Mouse (Mus musculus) forebrain, embryonic 14.5 days (tissue): Measurements from ENCODE around the gene Clic6. TPM values are rescaled to one million over a fixed set of nuclear protein-coding genes. Genes with fewer than 3 reads are reported as not detected.
"Not testable (repeated sequence)": the region's sequence is repeated elsewhere in the genome, so short reads cannot be mapped to it uniquely, and the experiment has no call there.

Source experiments
- ATAC-seq: fragments of 200-750 bp; cut with Nextera tagmentation; 2 replicates; pipeline ENCODE4 v1.8.0; 2017; ENCODE audit warnings: mild to moderate bottlenecking, moderate library complexity
- DNase-seq: peaks from one replicate; pipeline ENCODE4 v3.0.0-alpha.2; 2015; ENCODE audit warnings: low spot score
- H3K27ac ChIP-seq: fragments of 300-500 bp; sonication (generic); 2 replicates; pipeline ENCODE4 v1.5.1; 2014; ENCODE audit warnings: low read depth, mild to moderate bottlenecking, control low read depth, low read length, moderate library complexity
- H3K27me3 ChIP-seq: fragments of 300-500 bp; sonication (generic); replicated peaks from 2 replicates; pipeline ENCODE4 v1.6.1; 2014; ENCODE audit warnings: low read length, control low read depth, mixed read lengths; ENCODE audit not compliant: control insufficient read depth, insufficient read depth
- H3K36me3 ChIP-seq: fragments of 300-500 bp; sonication (generic); 2 replicates; pipeline ENCODE4 v1.6.1; 2014; ENCODE audit warnings: low read length, control low read depth; ENCODE audit not compliant: control insufficient read depth, insufficient read depth
- H3K4me1 ChIP-seq: fragments of 300-500 bp; sonication (generic); 2 replicates; pipeline ENCODE4 v1.6.1; 2014; ENCODE audit warnings: antibody characterized with exemption, low read length, control low read depth; ENCODE audit not compliant: control insufficient read depth, insufficient read depth
- H3K4me2 ChIP-seq: fragments of 300-500 bp; sonication (generic); 2 replicates; pipeline ENCODE4 v1.6.1; 2014; ENCODE audit warnings: mild to moderate bottlenecking, control low read depth, low read length
- H3K4me3 ChIP-seq: fragments of 300-500 bp; sonication (generic); 2 replicates; pipeline ENCODE4 v1.5.1; 2014; ENCODE audit warnings: low read depth, low read length, control low read depth
- H3K9ac ChIP-seq: fragments of 300-500 bp; sonication (generic); 2 replicates; pipeline ENCODE4 v1.6.1; 2014; ENCODE audit warnings: mild to moderate bottlenecking, low read length, control low read depth, moderate library complexity
- H3K9me3 ChIP-seq: fragments of 300-500 bp; sonication (generic); replicated peaks from 2 replicates; pipeline ENCODE4 v1.6.1; 2016; ENCODE audit warnings: low read length, control low read depth, mixed read lengths; ENCODE audit not compliant: control insufficient read depth
- WGBS: fragments of 180-500 bp; shearing (Covaris S2); extraction: QIAGEN DNeasy Blood & Tissue Kit; methylation state at CpG from one replicate; pipeline ENCODE4 v1.1.7; 2014; 5-methylcytosine and 5-hydroxymethylcytosine counted together
- polyA plus RNA-seq: library from polyadenylated mRNA; unstranded; fragments of >200 nt; fragmentation: Nextera tagmentation; extraction: Ambion mirVana; gene quantifications from 2 replicates; pipeline ENCODE4 v1.2.1, GENCODE M21; 2014

The Clic6 gene
- polyA plus RNA-seq, 1 experiment from 2014 or later: 4.6 TPM

DNA sequence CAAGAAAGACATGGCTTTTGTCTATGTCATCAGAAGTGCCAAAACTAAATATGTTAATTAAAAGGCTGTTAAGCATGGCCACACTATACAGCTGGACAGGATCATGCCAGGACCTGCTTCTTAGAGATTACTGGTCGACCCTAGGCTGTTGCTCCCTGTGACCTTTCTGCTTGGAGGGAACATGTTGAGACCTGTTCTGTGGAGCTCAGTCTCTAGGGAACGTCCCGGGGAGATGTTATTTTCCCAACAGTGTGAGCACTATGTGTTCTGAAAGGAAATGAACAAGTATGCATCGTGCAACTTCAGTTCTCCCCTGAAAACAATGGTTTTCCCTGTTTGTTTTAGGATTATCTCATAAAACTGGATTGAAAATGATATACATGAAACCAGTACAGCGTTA is 17.6 kb downstream of the Clic6 start:
- peaks cover 32% of the 10 kb centered on the region for H3K27me3 ChIP-seq

DNA sequence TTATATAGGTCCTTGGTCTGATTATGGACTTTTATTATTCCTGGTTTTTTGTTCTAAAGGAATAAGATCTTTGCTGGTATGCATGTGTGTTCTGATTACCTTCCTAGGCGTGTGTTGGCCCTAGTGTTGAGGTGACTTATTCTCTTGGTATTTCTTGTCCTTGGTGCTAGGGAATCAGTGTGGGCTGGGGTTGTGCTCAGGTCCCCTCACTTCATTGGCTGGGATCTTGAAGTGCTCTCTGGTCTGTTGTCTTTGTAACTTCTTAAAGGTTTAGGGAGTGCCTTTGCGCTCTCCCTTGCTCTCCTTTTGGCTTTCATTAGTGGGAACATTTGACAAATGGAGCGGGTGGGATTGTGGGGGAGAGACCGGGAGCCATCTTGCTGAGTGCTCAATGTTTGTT is 22.0 kb downstream of the Clic6 start:
- Histone ChIP-seq H3K4me3 (no peak overlapping the region), H3K27ac (no peak overlapping the region), H3K4me2 (no peak overlapping the region), H3K9me3 (no peaks in the 10 kb centered on the region), H3K4me1 (peaks cover 8% of the 10 kb centered on the region; the same call in 1 of the 2 replicates), H3K27me3 (no peaks in the 10 kb centered on the region), H3K9ac (no peak overlapping the region), H3K36me3 (no peaks in the 10 kb centered on the region)
- ATAC-seq: no peak
- WGBS: 90% methylated on average over 4 of the region's 4 CpGs
- DNase-seq: no peak

More for the DNA sequence above, 17.6 kb downstream of the Clic6 start:
- Histone ChIP-seq H3K27ac (no peak overlapping the region), H3K9ac (no peak overlapping the region), H3K4me2 (no peak overlapping the region), H3K4me3 (no peak overlapping the region), H3K36me3 (no peaks in the 10 kb centered on the region), H3K9me3 (no peaks in the 10 kb centered on the region), H3K4me1 (no peaks in the 10 kb centered on the region)
- DNase-seq (no peak), ATAC-seq (no peak)
- WGBS: 80% methylated on average over 5 of the region's 5 CpGs

DNA sequence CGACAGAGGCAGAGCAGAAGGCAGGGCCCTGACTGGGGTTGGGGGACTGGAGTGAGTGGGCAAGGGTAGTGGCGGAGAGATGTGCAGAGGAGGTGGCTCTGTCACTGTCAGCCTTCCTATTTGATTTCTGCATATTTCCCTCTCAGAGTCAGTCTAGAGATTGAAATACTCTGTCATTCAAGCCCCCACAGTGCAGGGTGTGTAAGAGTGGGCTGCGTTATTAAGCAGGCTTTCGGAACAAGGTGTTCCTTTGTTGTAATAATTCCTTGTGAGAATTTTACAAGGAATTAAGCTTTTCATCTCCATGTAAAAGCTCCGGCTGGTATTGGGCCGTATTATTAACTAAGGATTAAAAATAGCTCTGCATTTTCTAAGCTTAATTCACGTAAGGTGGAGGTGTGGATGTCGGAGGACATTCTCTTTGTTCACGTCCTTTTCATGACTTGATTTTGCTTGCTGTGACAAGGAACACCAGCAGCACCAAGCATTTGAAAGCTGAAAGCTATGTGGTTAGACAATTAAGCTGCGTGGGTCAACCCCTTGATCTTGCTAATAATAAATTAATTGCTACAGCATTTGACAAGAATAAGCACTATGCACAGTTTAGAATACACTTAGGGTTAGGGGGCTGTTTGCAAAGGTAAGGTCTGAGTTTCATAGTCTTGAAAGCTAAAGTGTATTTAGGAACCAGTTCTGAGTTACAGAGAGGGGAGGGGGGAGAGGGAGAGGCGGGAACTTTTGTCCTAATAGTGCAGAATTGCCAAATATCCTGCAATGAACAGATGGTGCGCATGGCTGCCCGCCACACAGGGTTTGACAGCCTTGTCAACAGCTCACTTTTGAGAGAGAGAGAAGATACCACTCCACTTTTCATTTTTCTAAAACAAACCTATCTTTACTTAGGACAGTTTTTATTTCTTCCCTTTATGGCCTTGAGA is 25.6 kb downstream of the Clic6 start:
- Histone ChIP-seq H3K4me1 (peaks cover 8% of the 10 kb centered on the region; the same call in 1 of the 2 replicates), H3K36me3 (no peaks in the 10 kb centered on the region), H3K4me3 (no peak overlapping the region), H3K9ac (no peak overlapping the region), H3K9me3 (no peaks in the 10 kb centered on the region), H3K4me2 (no peak overlapping the region), H3K27ac (peak overlapping the region; percentile 68), H3K27me3 (no peaks in the 10 kb centered on the region)
- peak; percentile 88 for DNase-seq
- 16% methylated on average over 13 of the region's 13 CpGs for WGBS
- ATAC-seq: peak; percentile 84

DNA sequence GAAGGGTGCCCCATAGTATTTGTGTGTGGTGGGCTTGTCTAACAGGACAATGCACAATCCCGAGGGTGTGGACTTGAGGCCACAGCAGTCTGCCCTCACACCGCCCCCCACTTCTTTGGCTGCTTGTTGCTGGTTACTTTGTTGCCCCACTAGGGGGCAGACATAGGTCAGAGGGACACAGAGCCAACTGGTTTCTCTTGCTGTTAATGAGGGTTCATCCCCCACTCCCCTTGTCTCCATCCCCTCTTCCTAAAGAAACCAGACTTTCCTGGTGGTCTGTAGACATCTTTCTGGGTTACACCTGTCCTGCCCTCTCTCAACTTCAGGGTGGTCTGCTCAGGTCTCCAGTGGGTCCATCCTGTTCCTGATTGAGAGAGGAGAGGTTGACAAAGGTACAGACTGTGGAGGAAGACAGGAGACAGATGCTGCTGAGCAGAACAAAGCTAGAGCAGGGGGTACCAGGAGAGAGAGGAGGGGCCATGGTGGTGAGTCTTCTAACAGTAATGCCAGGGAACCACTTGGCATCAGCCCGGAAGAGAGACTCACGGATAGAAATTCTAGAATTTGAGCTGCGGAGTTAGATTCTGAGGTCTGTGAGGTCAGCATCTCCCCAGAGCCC is 26.3 kb downstream of the Clic6 start:
- no peaks in the 10 kb centered on the region for H3K27me3 ChIP-seq
- no peak overlapping the region for H3K4me3 ChIP-seq
- peaks cover 8% of the 10 kb centered on the region; the same call in 1 of the 2 replicates for H3K4me1 ChIP-seq
- no peaks in the 10 kb centered on the region for H3K36me3 ChIP-seq
- H3K9me3 ChIP-seq: no peaks in the 10 kb centered on the region
- 48% methylated on average over 5 of the region's 5 CpGs for WGBS
- ATAC-seq (peak; percentile 64), DNase-seq (peak; percentile 70)
- H3K9ac ChIP-seq: no peak overlapping the region
- no peak overlapping the region for H3K4me2 ChIP-seq
- peak overlapping the region; percentile 68 for H3K27ac ChIP-seq

DNA sequence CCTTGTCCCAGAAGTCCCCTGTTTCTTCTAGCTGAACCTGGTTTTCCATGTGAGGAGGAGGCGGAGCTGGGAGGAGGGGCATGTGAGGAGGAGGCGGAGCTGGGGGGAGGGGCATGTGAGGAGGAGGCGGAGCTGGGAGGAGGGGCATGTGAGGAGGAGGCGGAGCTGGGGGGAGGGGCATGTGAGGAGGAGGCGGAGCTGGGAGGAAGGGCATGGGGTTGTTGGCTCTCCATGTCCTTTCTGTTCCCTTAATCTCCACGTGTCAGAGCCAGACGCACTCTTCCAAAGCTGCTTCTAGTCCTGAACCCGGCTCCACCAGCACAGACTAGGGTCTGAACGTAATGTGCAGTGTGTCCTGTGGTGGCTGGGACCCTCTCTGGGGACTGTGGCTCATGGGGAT is 29.4 kb downstream of the Clic6 start:
- 78% methylated on average over 9 of the region's 9 CpGs for WGBS
- not testable (repeated sequence) for H3K4me1 ChIP-seq, H3K4me3 ChIP-seq, H3K27me3 ChIP-seq, H3K9me3 ChIP-seq, H3K9ac ChIP-seq, DNase-seq, H3K27ac ChIP-seq, H3K4me2 ChIP-seq, H3K36me3 ChIP-seq, ATAC-seq

DNA sequence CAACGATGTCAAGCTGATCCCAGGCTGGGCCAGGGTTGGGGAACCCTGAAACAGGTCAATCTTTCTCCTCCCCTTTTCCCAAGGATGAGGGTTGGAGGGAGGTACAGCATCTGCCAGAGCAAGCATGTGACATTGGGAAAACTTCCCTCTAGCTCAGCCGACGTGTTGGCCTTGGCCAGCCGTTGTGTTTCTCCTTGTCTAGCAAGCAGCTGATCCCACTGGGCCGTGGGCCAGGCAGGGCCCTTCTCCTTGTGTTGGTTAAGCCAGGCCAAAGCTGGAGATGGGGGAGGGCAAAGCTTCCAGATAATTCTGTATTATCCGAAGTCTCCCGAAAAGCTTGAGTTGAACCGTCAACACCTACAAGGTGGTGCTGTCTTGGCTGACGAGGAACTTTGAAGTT is 30.6 kb downstream of the Clic6 start:
- no peak overlapping the region for H3K27ac ChIP-seq
- 0 out of 2 replicates have a peak, but pooled peaks cover 4% of the 10 kb centered on the region for H3K4me1 ChIP-seq
- no peaks in the 10 kb centered on the region for H3K27me3 ChIP-seq
- no peak overlapping the region for H3K4me2 ChIP-seq
- H3K4me3 ChIP-seq: no peak overlapping the region
- ATAC-seq (no peak), DNase-seq (peak; percentile 29)
- H3K9ac ChIP-seq: no peak overlapping the region
- 83% methylated on average over 9 of the region's 9 CpGs for WGBS
- H3K36me3 ChIP-seq: no peaks in the 10 kb centered on the region
- no peaks in the 10 kb centered on the region for H3K9me3 ChIP-seq

DNA sequence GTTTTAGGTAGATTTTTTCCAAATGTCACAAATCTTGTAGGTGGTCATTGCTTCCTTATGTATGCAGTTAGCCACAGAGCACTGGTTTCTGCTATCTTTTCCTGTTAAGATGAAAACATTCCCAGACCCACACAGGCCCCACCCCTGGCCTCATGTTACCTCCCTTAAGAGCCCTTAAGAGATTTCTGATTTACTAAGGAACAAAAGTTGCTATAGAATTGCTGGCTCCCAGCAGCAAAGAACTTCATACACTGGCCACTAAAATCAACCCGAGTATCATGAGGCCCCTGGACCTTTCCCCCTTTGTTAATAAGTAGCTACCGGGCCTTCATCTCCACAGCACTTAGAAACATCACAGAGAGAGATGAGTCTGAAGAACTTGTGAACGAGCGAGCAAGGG is 33.2 kb downstream of the Clic6 start:
- no peaks in the 10 kb centered on the region for H3K36me3 ChIP-seq
- no peak for ATAC-seq
- H3K9ac ChIP-seq: no peak overlapping the region
- no peak overlapping the region for H3K4me2 ChIP-seq
- H3K9me3 ChIP-seq: no peaks in the 10 kb centered on the region
- 52% methylated on average over 4 of the region's 4 CpGs for WGBS
- no peak for DNase-seq
- no peak overlapping the region for H3K4me3 ChIP-seq
- no peak overlapping the region for H3K27ac ChIP-seq
- no peaks in the 10 kb centered on the region for H3K4me1 ChIP-seq
- H3K27me3 ChIP-seq: no peaks in the 10 kb centered on the region

DNA sequence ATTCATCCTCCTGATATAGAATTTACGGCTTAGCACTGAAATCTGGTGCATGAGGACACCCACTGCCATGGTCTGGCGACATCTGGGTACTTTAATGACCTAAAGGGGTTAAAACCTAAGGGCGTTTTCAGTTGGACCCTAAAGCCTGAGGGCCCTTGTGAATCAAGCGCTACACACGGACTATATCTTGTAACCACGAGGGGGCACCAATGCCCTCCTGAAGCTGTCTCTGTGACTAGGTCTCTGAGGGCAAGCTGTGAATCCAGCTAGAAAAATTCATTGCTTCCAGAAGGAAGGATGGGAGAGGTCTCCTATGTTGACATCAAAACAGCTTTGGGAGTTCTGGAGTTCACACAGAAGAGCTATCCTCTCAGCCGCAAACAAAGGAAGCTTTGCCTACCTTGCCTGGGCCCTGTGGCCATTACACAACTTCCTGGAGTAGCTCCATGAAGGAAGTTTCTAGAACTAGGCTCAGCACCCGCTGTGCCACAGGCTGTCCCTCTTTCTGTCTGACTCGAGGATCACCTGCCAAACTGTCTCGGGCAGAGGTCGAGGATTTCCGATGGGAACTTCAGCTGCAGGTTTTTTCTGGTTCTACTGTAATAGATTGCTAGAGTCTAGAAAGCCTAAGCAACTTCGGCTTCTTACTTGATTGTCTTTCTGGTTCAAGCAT is 34.4 kb downstream of the Clic6 start:
- Histone ChIP-seq H3K4me2 (no peak overlapping the region), H3K4me3 (no peak overlapping the region), H3K4me1 (no peaks in the 10 kb centered on the region), H3K27me3 (no peaks in the 10 kb centered on the region), H3K27ac (no peak overlapping the region), H3K9me3 (no peaks in the 10 kb centered on the region), H3K9ac (no peak overlapping the region), H3K36me3 (no peaks in the 10 kb centered on the region)
- ATAC-seq (no peak), DNase-seq (peak; percentile 77)
- WGBS: 53% methylated on average over 13 of the region's 13 CpGs
